ENCODE assay signal across 9 mouse cellular contexts in genomic region chr10:8742872-8743271, GRCm38 (mm10).
DNase-seq lines count a peak whose midpoint lies in the region; ATAC-seq and TF ChIP-seq lines count a peak whose summit lies in the region.
"Had no signal": no experiment of that assay in that cellular context is flagged by ENCODE, and none has a peak within 500 bp of the region (broad histone marks: within the 10 kb centered on the region; RNA-seq: fewer than 3 reads in every experiment).

No protein-coding gene starts in this region.

- no peak overlapping the region for H3K27ac ChIP-seq in forebrain, embryonic 10.5 days
- no peak overlapping the region for H3K27ac ChIP-seq in intestine, postnatal 0 days (ENCODE audit: low read depth, low read length)
- H3K27ac ChIP-seq: stomach, embryonic 15.5 days had no signal

- peaks cover 7% of the 10 kb centered on the region for H3K4me1 ChIP-seq in forebrain, embryonic 10.5 days
- no peaks in the 10 kb centered on the region for H3K4me1 ChIP-seq in intestine, postnatal 0 days (replicated peaks; ENCODE audit: control insufficient read depth, insufficient read depth, low read length)
- H3K4me1 ChIP-seq: stomach, embryonic 15.5 days had no signal

- H3K36me3 ChIP-seq in forebrain, embryonic 10.5 days (replicated peaks), result peaks cover 68% of the 10 kb centered on the region
- H3K36me3 ChIP-seq in intestine, postnatal 0 days (ENCODE audit: control insufficient read depth, insufficient read depth), result peaks cover 74% of the 10 kb centered on the region

- TF ChIP-seq CTCF in intestine, postnatal 0 days (IDR thresholded peaks at IDR 0.05; ENCODE audit: low read depth), result peak; percentile 85

- no peak overlapping the region for H3K4me3 ChIP-seq in forebrain, embryonic 10.5 days
- no peak overlapping the region for H3K4me3 ChIP-seq in intestine, postnatal 0 days (ENCODE audit: low read depth, low read length)
- H3K4me3 ChIP-seq: stomach, embryonic 15.5 days had no signal

- no peak overlapping the region for H3K9ac ChIP-seq in intestine, postnatal 0 days (ENCODE audit: low read depth, low read length)
- H3K9ac ChIP-seq: stomach, embryonic 15.5 days had no signal

- no peak overlapping the region for H3K4me2 ChIP-seq in intestine, postnatal 0 days (replicated peaks; ENCODE audit: low read depth)
- H3K4me2 ChIP-seq: stomach, embryonic 15.5 days had no signal

- 49% methylated on average over 2 of the region's 2 CpGs for WGBS in forebrain, embryonic 10.5 days
- 36% methylated on average over 2 of the region's 2 CpGs for WGBS in intestine, postnatal 0 days

- H3K27me3 ChIP-seq in forebrain, embryonic 10.5 days (ENCODE audit: poor library complexity, severe bottlenecking), result no peaks in the 10 kb centered on the region
- no peaks in the 10 kb centered on the region for H3K27me3 ChIP-seq in intestine, postnatal 0 days (replicated peaks; ENCODE audit: control insufficient read depth, insufficient read depth, low read length)
- H3K27me3 ChIP-seq: stomach, embryonic 15.5 days had no signal

- DNase-seq in frontal cortex, postnatal 10 days (ENCODE audit: low spot score in 2 of 2), result no peak
- peak; percentile 87 for DNase-seq in 3T3-L1 (ENCODE audit: low read depth, low spot score)
- peak; percentile 88 for DNase-seq in adrenal gland, postnatal 14 days
- peak; percentile 69 for DNase-seq in forebrain, embryonic 10.5 days (ENCODE audit: extremely low spot score, low spot score)
- peak; percentile 82 for DNase-seq in lung, postnatal 14 days
- DNase-seq in spleen, postnatal 36 days (ENCODE audit: low spot score in 2 of 2), result peak; percentile 27 to 45

- no peaks in the 10 kb centered on the region for H3K9me3 ChIP-seq in forebrain, embryonic 10.5 days
- no peaks in the 10 kb centered on the region for H3K9me3 ChIP-seq in intestine, postnatal 0 days (ENCODE audit: control insufficient read depth)
- H3K9me3 ChIP-seq: stomach, embryonic 15.5 days had no signal

- ATAC-seq in frontal cortex, adult (ENCODE audit: low TSS enrichment), result peak; percentile 90
- ATAC-seq in intestine, postnatal 0 days, result 0 out of 2 replicates have a peak, but pooled peaks have one; percentile 47

Comparison
In these comparisons a context has a peak if more than half of its experiments do, and no peak if none do; other contexts are left out.
1. DNase-seq: peak in 3T3-L1 (single experiment), adrenal gland, postnatal 14 days (single experiment), forebrain, embryonic 10.5 days (single experiment), lung, postnatal 14 days (single experiment) and spleen, postnatal 36 days (2 of 2); none in frontal cortex, postnatal 10 days (0 of 2).